Mouse (Mus musculus): ENCODE measurements around the gene Pla2g12a. TPM values are rescaled to one million over a fixed set of nuclear protein-coding genes. Genes with fewer than 3 reads are reported as not detected.
A peak's percentile ranks its signal among the peaks of the same experiment; 100 is the strongest.

Pla2g12a gene
- polyA plus RNA-seq, 1 experiment from 2014 or later, result 31.6 TPM

GRCm38 (mm10) chr3:129886430-129886829, 8.0 kb downstream of the Pla2g12a start:
- Histone ChIP-seq H3K4me2 (ENCODE audit: low read depth, low read length) (no peak overlapping the region), H3K9me3 (ENCODE audit: control insufficient read depth, low read length) (no peaks in the 10 kb centered on the region), H3K4me1 (ENCODE audit: control insufficient read depth, insufficient read depth, low read length) (no peaks in the 10 kb centered on the region), H3K27ac (replicated peaks; ENCODE audit: low read depth, low read length) (no peak overlapping the region), H3K4me3 (ENCODE audit: low read depth, low read length) (no peak overlapping the region), H3K9ac (ENCODE audit: low read depth, low read length) (no peak overlapping the region), H3K27me3 (replicated peaks; ENCODE audit: control insufficient read depth, insufficient read depth, low read length) (peaks cover under 1% of the 10 kb centered on the region; the same call in 1 of the 2 replicates), H3K36me3 (ENCODE audit: control insufficient read depth, insufficient read depth, low read length) (peaks cover 6% of the 10 kb centered on the region; the same call in 1 of the 2 replicates)
- no peak for ATAC-seq (ENCODE audit: low read depth)
- 65% methylated on average over 5 of the region's 5 CpGs for WGBS
- DNase-seq (ENCODE audit: low spot score), result no peak

- H3K4me3 ChIP-seq (ENCODE audit: low read depth, low read length), result no peak overlapping the region
- no peaks in the 10 kb centered on the region for H3K27me3 ChIP-seq (replicated peaks; ENCODE audit: control insufficient read depth, insufficient read depth, low read length)
- WGBS, result 79% methylated on average over 13 of the region's 13 CpGs
- H3K9me3 ChIP-seq (ENCODE audit: control insufficient read depth, low read length), result no peaks in the 10 kb centered on the region
- no peak for ATAC-seq (ENCODE audit: low read depth)
- H3K4me1 ChIP-seq (ENCODE audit: control insufficient read depth, insufficient read depth, low read length), result no peaks in the 10 kb centered on the region
- H3K36me3 ChIP-seq (ENCODE audit: control insufficient read depth, insufficient read depth, low read length), result peaks cover 6% of the 10 kb centered on the region; the same call in 1 of the 2 replicates
- no peak overlapping the region for H3K4me2 ChIP-seq (ENCODE audit: low read depth, low read length)
- H3K27ac ChIP-seq (replicated peaks; ENCODE audit: low read depth, low read length), result no peak overlapping the region
- DNase-seq (ENCODE audit: low spot score), result peak; percentile 15
- no peak overlapping the region for H3K9ac ChIP-seq (ENCODE audit: low read depth, low read length)
These were observed 9.5 kb downstream of the Pla2g12a start for GRCm38 (mm10) chr3:129887779-129888517.

DNA sequence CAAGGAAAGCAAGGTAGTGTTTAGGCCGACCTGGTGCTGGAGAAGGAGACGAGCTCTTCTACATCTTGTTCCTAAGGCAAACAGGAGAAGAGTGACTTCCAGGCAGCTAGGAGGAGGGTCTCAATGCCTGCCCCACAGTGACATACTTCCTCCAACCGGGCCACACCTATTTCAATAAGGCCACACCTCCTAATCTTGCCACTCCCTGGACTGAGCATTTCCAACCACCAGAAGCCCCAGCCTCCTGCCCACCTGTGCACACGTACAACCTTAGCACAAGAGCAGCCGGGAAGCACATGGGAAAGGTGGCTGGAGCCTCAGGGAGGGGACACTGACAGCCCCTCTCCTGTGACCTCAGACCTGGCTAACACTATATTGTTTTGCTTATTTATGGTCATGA, 13.6 kb downstream of the Pla2g12a start:
- Histone ChIP-seq H3K27me3 (replicated peaks; ENCODE audit: control insufficient read depth, insufficient read depth, low read length) (no peaks in the 10 kb centered on the region), H3K9me3 (ENCODE audit: control insufficient read depth, low read length) (no peaks in the 10 kb centered on the region), H3K27ac (replicated peaks; ENCODE audit: low read depth, low read length) (no peak overlapping the region), H3K36me3 (ENCODE audit: control insufficient read depth, insufficient read depth, low read length) (peaks cover 6% of the 10 kb centered on the region; the same call in 1 of the 2 replicates), H3K4me1 (ENCODE audit: control insufficient read depth, insufficient read depth, low read length) (no peaks in the 10 kb centered on the region), H3K4me2 (ENCODE audit: low read depth, low read length) (no peak overlapping the region), H3K4me3 (ENCODE audit: low read depth, low read length) (no peak overlapping the region), H3K9ac (ENCODE audit: low read depth, low read length) (no peak overlapping the region)
- ATAC-seq (ENCODE audit: low read depth) (no peak), DNase-seq (ENCODE audit: low spot score) (no peak)
- 86% methylated on average over 5 of the region's 5 CpGs for WGBS

DNA sequence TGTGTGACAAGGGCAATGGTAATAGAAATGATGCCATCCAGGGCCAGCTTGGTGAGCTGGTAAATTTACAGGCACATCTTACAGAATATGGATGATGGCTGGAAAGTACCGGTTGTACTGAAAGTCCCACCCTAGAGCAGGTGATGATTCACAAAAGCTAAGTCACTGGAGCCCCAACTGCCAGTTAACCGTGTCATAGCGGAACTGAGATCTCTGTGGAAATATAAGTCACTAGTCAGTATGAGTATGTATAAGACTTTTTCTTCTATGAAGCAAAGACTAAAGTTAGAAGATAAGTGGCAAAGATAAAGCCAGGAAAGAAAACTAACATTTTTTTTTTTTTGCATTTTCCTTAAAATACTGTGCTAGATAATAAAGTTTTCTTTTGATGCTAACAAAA, 14.7 kb downstream of the Pla2g12a start:
- DNase-seq (ENCODE audit: low spot score), result no peak
- H3K27ac ChIP-seq (replicated peaks; ENCODE audit: low read depth, low read length), result no peak overlapping the region
- ATAC-seq (ENCODE audit: low read depth), result no peak
- no peaks in the 10 kb centered on the region for H3K9me3 ChIP-seq (ENCODE audit: control insufficient read depth, low read length)
- no peak overlapping the region for H3K9ac ChIP-seq (ENCODE audit: low read depth, low read length)
- no peak overlapping the region for H3K4me3 ChIP-seq (ENCODE audit: low read depth, low read length)
- H3K4me2 ChIP-seq (ENCODE audit: low read depth, low read length), result no peak overlapping the region
- WGBS, result 93% methylated on average over 3 of the region's 3 CpGs
- H3K36me3 ChIP-seq (ENCODE audit: control insufficient read depth, insufficient read depth, low read length), result peaks cover 6% of the 10 kb centered on the region; the same call in 1 of the 2 replicates
- H3K4me1 ChIP-seq (ENCODE audit: control insufficient read depth, insufficient read depth, low read length), result no peaks in the 10 kb centered on the region
- no peaks in the 10 kb centered on the region for H3K27me3 ChIP-seq (replicated peaks; ENCODE audit: control insufficient read depth, insufficient read depth, low read length)

GRCm38 (mm10) chr3:129896591-129896990, 18.2 kb downstream of the Pla2g12a start:
- no peak overlapping the region for H3K4me2 ChIP-seq (ENCODE audit: low read depth, low read length)
- no peaks in the 10 kb centered on the region for H3K9me3 ChIP-seq (ENCODE audit: control insufficient read depth, low read length)
- no peaks in the 10 kb centered on the region for H3K27me3 ChIP-seq (replicated peaks; ENCODE audit: control insufficient read depth, insufficient read depth, low read length)
- no peak overlapping the region for H3K27ac ChIP-seq (replicated peaks; ENCODE audit: low read depth, low read length)
- WGBS, result 52% methylated on average over 6 of the region's 6 CpGs
- ATAC-seq (ENCODE audit: low read depth) (no peak), DNase-seq (ENCODE audit: low spot score) (no peak)
- no peak overlapping the region for H3K9ac ChIP-seq (ENCODE audit: low read depth, low read length)
- no peaks in the 10 kb centered on the region for H3K36me3 ChIP-seq (ENCODE audit: control insufficient read depth, insufficient read depth, low read length)
- no peak overlapping the region for H3K4me3 ChIP-seq (ENCODE audit: low read depth, low read length)
- H3K4me1 ChIP-seq (ENCODE audit: control insufficient read depth, insufficient read depth, low read length), result no peaks in the 10 kb centered on the region

DNA sequence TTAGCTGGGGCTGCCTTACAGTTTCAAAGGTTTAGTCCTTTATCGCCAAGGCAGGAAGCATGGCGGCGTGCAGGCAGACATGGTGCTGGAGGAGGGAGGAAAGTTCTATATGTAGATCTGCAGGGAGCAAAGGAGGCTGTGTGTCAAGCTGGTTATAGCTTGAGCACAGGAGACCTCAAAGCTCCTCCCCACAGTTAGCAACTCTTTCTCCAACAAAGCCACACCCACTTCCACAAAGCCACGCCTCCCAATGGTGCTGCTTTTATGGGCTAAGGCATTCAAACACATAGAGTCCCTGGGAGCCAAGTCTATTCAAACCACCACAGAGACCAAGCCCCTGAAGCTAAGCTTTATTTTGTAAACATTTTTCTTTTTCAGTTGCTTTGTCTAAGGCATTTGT, 20.5 kb downstream of the Pla2g12a start:
- ATAC-seq (ENCODE audit: low read depth) (no peak), DNase-seq (ENCODE audit: low spot score) (no peak)
- Histone ChIP-seq H3K4me2 (ENCODE audit: low read depth, low read length) (no peak overlapping the region), H3K9me3 (ENCODE audit: control insufficient read depth, low read length) (no peaks in the 10 kb centered on the region), H3K4me3 (ENCODE audit: low read depth, low read length) (no peak overlapping the region), H3K36me3 (ENCODE audit: control insufficient read depth, insufficient read depth, low read length) (no peaks in the 10 kb centered on the region), H3K27ac (replicated peaks; ENCODE audit: low read depth, low read length) (no peak overlapping the region), H3K4me1 (ENCODE audit: control insufficient read depth, insufficient read depth, low read length) (peaks cover 10% of the 10 kb centered on the region), H3K9ac (ENCODE audit: low read depth, low read length) (no peak overlapping the region), H3K27me3 (replicated peaks; ENCODE audit: control insufficient read depth, insufficient read depth, low read length) (no peaks in the 10 kb centered on the region)
- WGBS, result 72% methylated on average over 4 of the region's 4 CpGs

DNA sequence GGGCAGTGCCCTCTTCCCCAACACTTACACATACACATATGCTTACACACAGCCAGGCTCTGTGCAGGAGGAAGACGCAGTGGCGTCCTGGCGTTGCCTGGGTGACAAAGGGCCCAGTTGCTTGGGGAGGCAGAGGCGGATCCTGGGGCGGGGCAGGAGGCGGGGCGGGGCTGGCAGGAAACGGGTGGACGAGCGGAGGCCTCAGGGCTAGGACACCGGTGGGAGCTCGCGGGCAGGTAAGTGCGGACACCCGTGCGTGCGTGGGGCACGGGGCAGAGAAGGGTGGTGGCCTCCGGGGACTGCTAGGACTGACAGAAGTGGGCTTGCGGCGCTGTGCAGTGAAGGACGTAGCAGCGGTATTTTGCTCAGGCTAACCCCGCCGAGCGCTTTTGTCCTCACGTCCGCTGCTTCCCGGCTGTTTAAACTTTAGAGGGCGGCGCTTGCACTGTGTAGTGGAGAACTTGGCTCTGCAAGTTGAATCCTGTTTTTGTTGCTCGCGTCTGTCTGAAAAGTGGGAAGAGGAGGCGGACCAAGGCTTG, 22.9 kb downstream of the Pla2g12a start, which contains the start of gene Casp6:
TSS of gene Casp6 (plus strand) at position 155 of the 539 bp plus-strand sequence.
- peak within 1 kb of the TSS; percentile 57 for H3K4me2 ChIP-seq (ENCODE audit: low read depth, low read length)
- no peaks in the 10 kb centered on the region for H3K27me3 ChIP-seq (replicated peaks; ENCODE audit: control insufficient read depth, insufficient read depth, low read length)
- no peaks in the 10 kb centered on the region; the same call in 1 of the 2 replicates for H3K36me3 ChIP-seq (ENCODE audit: control insufficient read depth, insufficient read depth, low read length)
- DNase-seq (ENCODE audit: low spot score), result peak; percentile 92
- peaks cover 10% of the 10 kb centered on the region for H3K4me1 ChIP-seq (ENCODE audit: control insufficient read depth, insufficient read depth, low read length)
- H3K9ac ChIP-seq (ENCODE audit: low read depth, low read length), result peak within 1 kb of the TSS; percentile 80
- ATAC-seq (ENCODE audit: low read depth), result peak; percentile 97
- H3K4me3 ChIP-seq (ENCODE audit: low read depth, low read length), result peak within 1 kb of the TSS; percentile 66
- no peaks in the 10 kb centered on the region for H3K9me3 ChIP-seq (ENCODE audit: control insufficient read depth, low read length)
- under 1% methylated on average over 27 of the region's 34 CpGs for WGBS
- peak within 1 kb of the TSS; percentile 61 for H3K27ac ChIP-seq (replicated peaks; ENCODE audit: low read depth, low read length)

DNA sequence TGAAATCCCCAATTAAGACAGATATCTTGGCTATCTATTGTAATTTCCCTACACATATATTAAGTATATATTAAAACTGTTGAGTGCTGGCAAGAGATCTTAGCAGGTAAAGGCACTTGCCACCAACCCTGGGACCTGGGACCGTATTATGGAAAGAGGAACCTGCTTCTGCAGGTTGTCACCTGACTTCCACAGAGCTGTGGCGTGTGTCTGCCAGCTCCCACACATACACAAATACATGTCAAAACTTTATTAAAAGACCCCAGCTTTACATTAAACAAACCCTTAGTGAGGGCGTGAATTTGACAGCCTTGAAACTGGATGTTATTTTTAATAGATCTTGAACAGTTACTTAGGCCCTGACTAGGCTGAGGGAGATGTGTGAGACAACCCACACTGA, 25.0 kb downstream of the Pla2g12a start:
- WGBS, result 87% methylated on average over 3 of the region's 3 CpGs
- H3K9me3 ChIP-seq (ENCODE audit: control insufficient read depth, low read length), result no peaks in the 10 kb centered on the region
- no peak for ATAC-seq (ENCODE audit: low read depth)
- peaks cover 6% of the 10 kb centered on the region; the same call in 1 of the 2 replicates for H3K36me3 ChIP-seq (ENCODE audit: control insufficient read depth, insufficient read depth, low read length)
- H3K9ac ChIP-seq (ENCODE audit: low read depth, low read length), result no peak overlapping the region
- H3K4me2 ChIP-seq (ENCODE audit: low read depth, low read length), result no peak overlapping the region
- peaks cover 10% of the 10 kb centered on the region for H3K4me1 ChIP-seq (ENCODE audit: control insufficient read depth, insufficient read depth, low read length)
- DNase-seq (ENCODE audit: low spot score), result no peak
- no peak overlapping the region for H3K27ac ChIP-seq (replicated peaks; ENCODE audit: low read depth, low read length)
- no peak overlapping the region for H3K4me3 ChIP-seq (ENCODE audit: low read depth, low read length)
- no peaks in the 10 kb centered on the region for H3K27me3 ChIP-seq (replicated peaks; ENCODE audit: control insufficient read depth, insufficient read depth, low read length)

All from embryonic facial prominence, embryonic 14.5 days (tissue).